Mouse (Mus musculus) megakaryocyte, embryonic 14.5 days (primary cell): ENCODE data around the gene Pax7.

Experiments used
- FLI1 ChIP-seq: IDR thresholded peaks from 2 replicates; pipeline ENCODE4 v1.6.1; 2012; ENCODE audit warnings: low read length, inconsistent platforms, mixed read lengths
- GATA1 ChIP-seq: IDR thresholded peaks from 3 replicates; pipeline ENCODE4 v1.6.1; 2012; ENCODE audit warnings: mixed read lengths, low read length, inconsistent platforms, borderline replicate concordance

GRCm38 (mm10) chr4:139724296-139724695, 109.0 kb downstream of the Pax7 start:
- no peak for TF ChIP-seq GATA1
- no peak for TF ChIP-seq FLI1
